Mouse (Mus musculus): ENCODE results near the gene Hk1. TPM values are rescaled to one million over a fixed set of nuclear protein-coding genes. Genes with fewer than 3 reads are reported as not detected.
A peak's percentile ranks its signal among the peaks of the same experiment; 100 is the strongest.

Hk1 gene
- polyA plus RNA-seq, 1 experiment from 2014 or later: 48.8 TPM

GRCm38 (mm10) chr10:62247815-62248214 is 131.9 kb downstream of the Hk1 start:
- no peaks in the 10 kb centered on the region for H3K27me3 ChIP-seq
- no peaks in the 10 kb centered on the region for H3K9me3 ChIP-seq
- 33% methylated on average over 8 of the region's 8 CpGs for WGBS
- no peak overlapping the region for H3K4me2 ChIP-seq
- no peak overlapping the region for H3K27ac ChIP-seq
- peaks cover 4% of the 10 kb centered on the region; the same call in 1 of the 2 replicates for H3K4me1 ChIP-seq
- H3K36me3 ChIP-seq: no peaks in the 10 kb centered on the region
- no peak for ATAC-seq (ENCODE audit: insufficient number of reproducible peaks, low FRiP score, low TSS enrichment, low read depth)
- H3K9ac ChIP-seq: no peak overlapping the region
- no peak overlapping the region for H3K4me3 ChIP-seq

- Histone ChIP-seq H3K9me3 (no peaks in the 10 kb centered on the region), H3K4me2 (no peak overlapping the region), H3K9ac (no peak overlapping the region), H3K36me3 (no peaks in the 10 kb centered on the region), H3K4me1 (peaks cover 2% of the 10 kb centered on the region; the same call in 1 of the 2 replicates), H3K27ac (no peak overlapping the region), H3K4me3 (no peak overlapping the region), H3K27me3 (no peaks in the 10 kb centered on the region)
- no peak for ATAC-seq (ENCODE audit: insufficient number of reproducible peaks, low FRiP score, low TSS enrichment, low read depth)
- 72% methylated on average over 3 of the region's 3 CpGs for WGBS
These were observed 132.6 kb downstream of the Hk1 start for GRCm38 (mm10) chr10:62247156-62247555.

- no peak overlapping the region for H3K4me3 ChIP-seq
- no peaks in the 10 kb centered on the region for H3K9me3 ChIP-seq
- H3K27me3 ChIP-seq: no peaks in the 10 kb centered on the region
- no peaks in the 10 kb centered on the region for H3K36me3 ChIP-seq
- H3K9ac ChIP-seq: no peak overlapping the region
- WGBS: 86% methylated on average over 9 of the region's 9 CpGs
- no peaks in the 10 kb centered on the region for H3K4me1 ChIP-seq
- H3K27ac ChIP-seq: no peak overlapping the region
- no peak for ATAC-seq (ENCODE audit: insufficient number of reproducible peaks, low FRiP score, low TSS enrichment, low read depth)
- H3K4me2 ChIP-seq: no peak overlapping the region
These were observed 135.6 kb downstream of the Hk1 start for GRCm38 (mm10) chr10:62244067-62244466.

GRCm38 (mm10) chr10:62242896-62243295 is 136.8 kb downstream of the Hk1 start:
- Histone ChIP-seq H3K27me3 (no peaks in the 10 kb centered on the region), H3K4me1 (no peaks in the 10 kb centered on the region), H3K9me3 (no peaks in the 10 kb centered on the region), H3K27ac (no peak overlapping the region), H3K9ac (no peak overlapping the region), H3K36me3 (no peaks in the 10 kb centered on the region), H3K4me2 (no peak overlapping the region), H3K4me3 (no peak overlapping the region)
- no peak for ATAC-seq (ENCODE audit: insufficient number of reproducible peaks, low FRiP score, low TSS enrichment, low read depth)
- WGBS: 53% methylated on average over 11 of the region's 13 CpGs

GRCm38 (mm10) chr10:62242358-62242757 is 137.3 kb downstream of the Hk1 start:
- ATAC-seq (ENCODE audit: insufficient number of reproducible peaks, low FRiP score, low TSS enrichment, low read depth): no peak

GRCm38 (mm10) chr10:62239270-62239669 is 140.4 kb downstream of the Hk1 start:
- ATAC-seq (ENCODE audit: insufficient number of reproducible peaks, low FRiP score, low TSS enrichment, low read depth): no peak

More at GRCm38 (mm10) chr10:62242358-62242757, 137.3 kb downstream of the Hk1 start:
- H3K4me1 ChIP-seq: no peaks in the 10 kb centered on the region
- 70% methylated on average over 10 of the region's 10 CpGs for WGBS
- H3K9me3 ChIP-seq: no peaks in the 10 kb centered on the region
- H3K4me3 ChIP-seq: no peak overlapping the region
- H3K27me3 ChIP-seq: no peaks in the 10 kb centered on the region
- no peak overlapping the region for H3K4me2 ChIP-seq
- H3K27ac ChIP-seq: no peak overlapping the region
- H3K36me3 ChIP-seq: no peaks in the 10 kb centered on the region
- no peak overlapping the region for H3K9ac ChIP-seq

GRCm38 (mm10) chr10:62238688-62239087 is 141.0 kb downstream of the Hk1 start:
- Histone ChIP-seq H3K9me3 (no peaks in the 10 kb centered on the region), H3K4me3 (no peak overlapping the region)
- WGBS: 92% methylated on average over 3 of the region's 3 CpGs

More at GRCm38 (mm10) chr10:62239270-62239669, 140.4 kb downstream of the Hk1 start:
- H3K4me2 ChIP-seq: no peak overlapping the region
- 62% methylated on average over 6 of the region's 6 CpGs for WGBS
- no peaks in the 10 kb centered on the region for H3K36me3 ChIP-seq
- no peaks in the 10 kb centered on the region for H3K9me3 ChIP-seq
- no peak overlapping the region for H3K9ac ChIP-seq
- no peak overlapping the region for H3K27ac ChIP-seq
- H3K27me3 ChIP-seq: no peaks in the 10 kb centered on the region
- H3K4me1 ChIP-seq: no peaks in the 10 kb centered on the region
- no peak overlapping the region for H3K4me3 ChIP-seq

GRCm38 (mm10) chr10:62237205-62237604 is 142.5 kb downstream of the Hk1 start:
- no peaks in the 10 kb centered on the region for H3K4me1 ChIP-seq
- no peaks in the 10 kb centered on the region for H3K36me3 ChIP-seq
- no peaks in the 10 kb centered on the region for H3K9me3 ChIP-seq
- WGBS: 76% methylated on average over 10 of the region's 10 CpGs
- no peak for ATAC-seq (ENCODE audit: insufficient number of reproducible peaks, low FRiP score, low TSS enrichment, low read depth)
- H3K27me3 ChIP-seq: no peaks in the 10 kb centered on the region
- H3K27ac ChIP-seq: no peak overlapping the region
- no peak overlapping the region for H3K4me3 ChIP-seq
- no peak overlapping the region for H3K4me2 ChIP-seq
- H3K9ac ChIP-seq: no peak overlapping the region

More at GRCm38 (mm10) chr10:62238688-62239087, 141.0 kb downstream of the Hk1 start:
- no peak overlapping the region for H3K27ac ChIP-seq
- no peaks in the 10 kb centered on the region for H3K27me3 ChIP-seq
- H3K4me2 ChIP-seq: no peak overlapping the region
- H3K9ac ChIP-seq: no peak overlapping the region
- no peak for ATAC-seq (ENCODE audit: insufficient number of reproducible peaks, low FRiP score, low TSS enrichment, low read depth)
- no peaks in the 10 kb centered on the region for H3K36me3 ChIP-seq
- H3K4me1 ChIP-seq: no peaks in the 10 kb centered on the region

GRCm38 (mm10) chr10:62236165-62236564 is 143.5 kb downstream of the Hk1 start:
- no peak for ATAC-seq (ENCODE audit: insufficient number of reproducible peaks, low FRiP score, low TSS enrichment, low read depth)
- H3K4me2 ChIP-seq: no peak overlapping the region
- H3K27me3 ChIP-seq: no peaks in the 10 kb centered on the region
- H3K36me3 ChIP-seq: no peaks in the 10 kb centered on the region
- no peaks in the 10 kb centered on the region for H3K9me3 ChIP-seq
- 83% methylated on average over 6 of the region's 6 CpGs for WGBS
- no peak overlapping the region for H3K9ac ChIP-seq
- no peak overlapping the region for H3K27ac ChIP-seq
- H3K4me1 ChIP-seq: 0 out of 2 replicates have a peak, but pooled peaks cover 3% of the 10 kb centered on the region
- no peak overlapping the region for H3K4me3 ChIP-seq

- Histone ChIP-seq H3K9me3 (no peaks in the 10 kb centered on the region), H3K4me1 (peaks cover 10% of the 10 kb centered on the region), H3K27me3 (no peaks in the 10 kb centered on the region), H3K9ac (no peak overlapping the region), H3K4me2 (no peak overlapping the region), H3K36me3 (no peaks in the 10 kb centered on the region), H3K27ac (no peak overlapping the region), H3K4me3 (no peak overlapping the region)
- 76% methylated on average over 3 of the region's 3 CpGs for WGBS
- no peak for ATAC-seq (ENCODE audit: insufficient number of reproducible peaks, low FRiP score, low TSS enrichment, low read depth)
These were observed 147.9 kb downstream of the Hk1 start for GRCm38 (mm10) chr10:62231811-62232210.

- H3K27ac ChIP-seq: no peak overlapping the region
- H3K9me3 ChIP-seq: no peaks in the 10 kb centered on the region
- peaks cover 10% of the 10 kb centered on the region for H3K4me1 ChIP-seq
- H3K27me3 ChIP-seq: no peaks in the 10 kb centered on the region
- no peak overlapping the region for H3K9ac ChIP-seq
- ATAC-seq (ENCODE audit: insufficient number of reproducible peaks, low FRiP score, low TSS enrichment, low read depth): no peak
- H3K4me2 ChIP-seq: peak overlapping the region; percentile 96
- WGBS: 3% methylated on average over 13 of the region's 13 CpGs
- no peaks in the 10 kb centered on the region for H3K36me3 ChIP-seq
- peak overlapping the region; percentile 60 for H3K4me3 ChIP-seq
These were observed 148.3 kb downstream of the Hk1 start for GRCm38 (mm10) chr10:62231395-62231732.

- peak within 1 kb of the TSS; percentile 96 for H3K4me2 ChIP-seq
- H3K4me3 ChIP-seq: peak within 1 kb of the TSS; percentile 60
- H3K9me3 ChIP-seq: no peaks in the 10 kb centered on the region
- WGBS: under 1% methylated on average over 59 of the region's 59 CpGs
- H3K27ac ChIP-seq: no peak within 1 kb of the TSS
- peak; percentile 92 for ATAC-seq (ENCODE audit: insufficient number of reproducible peaks, low FRiP score, low TSS enrichment, low read depth)
- H3K36me3 ChIP-seq: no peaks in the 10 kb centered on the region
- peaks cover 10% of the 10 kb centered on the region for H3K4me1 ChIP-seq
- H3K9ac ChIP-seq: peak within 1 kb of the TSS; percentile 45
- no peaks in the 10 kb centered on the region for H3K27me3 ChIP-seq
These were observed 148.9 kb downstream of the Hk1 start, which contains the start of gene Tspan15 for GRCm38 (mm10) chr10:62230708-62231394. Gene Tspan15, minus strand, starts transcription at chr10:62231251.
